Mouse (Mus musculus) brain, adult 2 months (tissue): ENCODE data around the gene 1700025C18Rik.

Experiments
- DNase-seq: peaks from one replicate; pipeline ENCODE4 v3.0.0; 2011; ENCODE audit warnings: low read depth, low spot score

The 1700025C18Rik gene

DNA sequence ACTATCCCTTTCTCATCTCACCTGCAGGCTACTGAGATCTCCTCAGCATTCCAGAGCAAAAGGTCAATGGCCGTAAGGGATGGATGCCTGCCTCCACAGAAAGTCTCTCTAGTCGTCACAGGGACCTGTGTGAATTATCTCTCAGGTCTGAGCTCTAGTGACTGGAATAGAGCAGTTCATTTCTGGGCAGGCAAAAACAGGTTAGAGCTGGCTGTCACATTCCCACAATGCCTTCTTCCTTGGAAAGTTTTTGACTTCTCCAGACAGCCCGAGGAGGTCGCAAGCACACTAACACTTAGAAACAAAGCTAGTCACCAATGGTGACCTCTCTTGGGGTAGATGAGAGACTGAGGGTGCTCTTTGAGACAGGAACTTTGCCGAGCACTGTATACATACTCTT lies 48.4 kb downstream of the 1700025C18Rik start:
- DNase-seq, result no peak

DNA sequence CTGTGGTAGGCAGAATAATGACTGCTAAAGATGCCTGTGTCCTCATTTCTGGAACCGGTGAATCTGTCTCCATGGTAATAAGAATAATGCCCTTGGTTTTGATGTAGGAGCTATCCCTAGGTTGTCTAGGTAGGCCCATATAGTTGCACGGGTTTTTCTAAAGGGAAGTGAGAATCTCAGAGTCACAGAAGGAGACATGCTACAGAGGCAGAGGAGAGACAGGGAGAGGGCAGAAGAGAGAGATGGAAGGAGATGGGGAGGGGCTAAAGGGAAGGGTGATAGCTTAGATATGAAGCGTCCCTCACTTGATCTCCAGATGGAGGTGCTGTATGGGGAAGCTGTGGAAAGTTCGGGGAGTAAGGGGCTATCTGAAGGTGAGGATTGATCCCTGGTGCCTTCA lies 53.1 kb downstream of the 1700025C18Rik start:
- DNase-seq, result no peak

DNA sequence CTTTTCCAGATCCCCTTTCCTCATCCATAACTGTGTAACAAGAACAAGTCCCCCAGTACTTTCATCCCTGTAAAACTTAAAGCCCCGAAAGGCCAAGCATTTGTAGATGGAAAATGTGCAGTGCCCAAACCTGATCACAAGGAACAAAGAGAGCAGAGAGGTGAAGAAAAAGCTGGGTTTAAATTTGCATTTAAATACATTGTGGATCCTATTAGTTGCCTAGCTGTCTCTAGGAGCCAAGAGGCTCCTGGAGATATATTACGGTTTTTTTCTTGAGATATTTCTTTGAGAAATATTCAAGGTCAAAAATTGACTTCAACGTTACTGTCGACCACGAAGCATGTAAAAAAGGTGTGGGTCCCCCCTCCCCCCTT lies 55.5 kb downstream of the 1700025C18Rik start:
- DNase-seq, result no peak

DNA sequence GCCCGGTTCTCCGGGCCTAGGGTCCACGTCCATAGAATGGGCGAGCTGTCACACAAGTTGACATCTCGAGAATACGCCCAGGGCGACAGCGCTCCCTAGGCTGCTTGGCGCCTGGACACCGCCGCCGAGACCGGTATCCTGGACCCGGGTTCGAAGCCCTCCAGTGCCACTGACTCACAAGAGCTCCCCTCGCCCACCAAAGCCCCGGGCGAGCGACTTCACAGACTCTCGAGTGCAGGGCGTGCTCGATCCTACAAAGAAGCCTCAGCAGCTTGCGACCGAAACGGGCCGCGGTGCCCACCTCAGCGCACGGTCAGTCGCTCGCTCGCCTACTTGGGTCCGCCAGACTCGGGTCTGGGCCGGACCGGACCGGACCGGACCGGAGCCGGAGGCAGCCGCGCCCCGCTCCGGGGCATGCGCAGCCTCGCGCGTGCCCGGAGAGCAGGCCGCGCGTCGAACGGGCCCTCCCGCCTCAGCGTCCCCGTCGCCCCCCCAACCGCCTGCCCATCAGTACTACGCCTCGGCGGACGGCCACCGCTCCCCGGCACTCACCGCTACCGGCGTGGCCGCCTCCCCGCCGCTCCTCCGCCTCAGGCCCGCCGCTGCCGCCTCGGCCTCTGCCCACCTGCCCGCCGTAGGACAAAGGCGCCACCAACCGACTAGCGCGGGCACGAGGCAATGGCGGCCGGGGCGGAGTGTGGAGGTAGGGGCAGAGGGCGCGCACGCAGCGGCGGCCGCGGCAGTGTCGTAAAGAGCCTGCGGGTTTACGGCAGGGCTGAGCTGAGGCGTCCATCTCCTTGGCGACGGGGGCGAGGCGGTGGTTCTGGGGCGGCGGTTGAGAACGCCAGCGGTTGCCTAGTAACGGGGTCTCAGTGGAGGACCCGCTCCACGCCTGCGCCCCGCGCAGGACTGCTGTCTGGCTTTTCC lies 56.2 kb downstream of the 1700025C18Rik start, which contains the start of gene Ncoa5:
Gene Ncoa5 (minus strand): TSS at position 737 of the 927 bp plus-strand sequence.
- DNase-seq, result peak; percentile 99

DNA sequence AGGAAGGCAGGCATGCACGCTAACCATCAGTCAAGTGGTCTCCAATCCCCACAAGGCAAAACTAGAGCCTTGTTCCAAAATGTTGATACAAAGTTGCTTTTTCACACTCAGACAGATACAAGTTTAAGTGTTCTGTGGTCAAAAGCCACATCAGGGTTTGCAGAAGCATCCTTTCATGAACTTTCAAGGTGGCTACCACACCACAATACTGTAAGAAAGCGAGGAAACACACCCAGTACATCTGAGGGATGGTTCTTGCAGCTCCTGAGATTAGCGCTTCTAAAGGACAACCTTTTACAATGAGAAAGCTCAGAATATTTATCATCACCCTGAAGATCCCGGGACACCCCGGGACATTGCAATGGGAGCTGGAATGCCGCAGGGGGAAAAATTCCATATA lies 57.2 kb downstream of the 1700025C18Rik start:
- no peak for DNase-seq

DNA sequence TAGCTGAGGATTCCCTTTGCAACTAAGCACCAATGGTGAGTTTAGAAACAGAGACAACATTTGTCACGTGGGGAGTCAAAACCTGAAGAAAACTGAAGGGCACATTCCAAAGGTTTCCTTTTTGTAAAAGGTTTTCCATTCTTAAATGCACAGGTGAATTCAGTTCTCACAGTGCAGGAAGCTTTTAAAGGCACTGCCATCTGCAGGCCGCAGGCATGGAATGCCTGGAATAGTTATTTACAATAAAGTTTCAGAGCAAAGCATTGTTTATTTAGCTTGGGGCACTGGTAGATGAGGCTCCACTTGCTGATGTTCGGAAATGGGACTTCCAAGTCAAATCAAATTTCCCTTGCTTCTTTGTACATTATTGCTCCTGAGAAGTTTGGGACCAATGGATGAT lies 58.0 kb downstream of the 1700025C18Rik start:
- peak; percentile 62 for DNase-seq
